Mouse (Mus musculus) heart, embryonic 15.5 days (tissue): Measurements from ENCODE around the gene Tfip11. TPM values are rescaled to one million over a fixed set of nuclear protein-coding genes. Genes with fewer than 3 reads are reported as not detected.

Experiments used
- ATAC-seq: fragments of 200-750 bp; cut with Nextera tagmentation; replicated peaks from 2 replicates; pipeline ENCODE4 v1.8.0; 2017; ENCODE audit warnings: low read depth, moderate TSS enrichment; ENCODE audit not compliant: insufficient number of reproducible peaks, insufficient read depth, low FRiP score
- H3K27ac ChIP-seq: fragments of 300-500 bp; sonication (generic); 2 replicates; pipeline ENCODE4 v1.5.1; 2015; ENCODE audit warnings: mild to moderate bottlenecking, inconsistent platforms
- H3K27me3 ChIP-seq: fragments of 300-500 bp; sonication (generic); 2 replicates; pipeline ENCODE4 v1.6.1; 2015; ENCODE audit warnings: inconsistent platforms
- H3K36me3 ChIP-seq: fragments of 300-500 bp; sonication (generic); 2 replicates; pipeline ENCODE4 v1.6.1; 2015; ENCODE audit warnings: mild to moderate bottlenecking, inconsistent platforms
- H3K4me1 ChIP-seq: fragments of 300-500 bp; sonication (generic); replicated peaks from 2 replicates; pipeline ENCODE4 v1.6.1; 2015; ENCODE audit warnings: inconsistent platforms
- H3K4me2 ChIP-seq: fragments of 300-500 bp; sonication (generic); 2 replicates; pipeline ENCODE4 v1.6.1; 2015; ENCODE audit warnings: inconsistent platforms, mild to moderate bottlenecking, moderate library complexity
- H3K4me3 ChIP-seq: fragments of 300-500 bp; sonication (generic); 2 replicates; pipeline ENCODE4 v1.5.1; 2015; ENCODE audit warnings: mild to moderate bottlenecking, inconsistent platforms
- H3K9ac ChIP-seq: fragments of 300-500 bp; sonication (generic); 2 replicates; pipeline ENCODE4 v1.6.1; 2015; ENCODE audit warnings: mild to moderate bottlenecking, inconsistent platforms
- H3K9me3 ChIP-seq: fragments of 300-500 bp; sonication (generic); replicated peaks from 2 replicates; pipeline ENCODE4 v1.6.1; 2016; ENCODE audit warnings: inconsistent platforms
- WGBS: fragments of 180-500 bp; shearing (Covaris S2); methylation state at CpG from one replicate; pipeline ENCODE4 v1.1.7; 2015; ENCODE audit warnings: mixed read lengths; 5-methylcytosine and 5-hydroxymethylcytosine counted together
- polyA plus RNA-seq: library from polyadenylated mRNA; unstranded; fragments of >200 nt; fragmentation: Nextera tagmentation; extraction: Ambion mirVana; gene quantifications from 2 replicates; pipeline ENCODE4 v1.2.1, GENCODE M21; 2015

Tfip11 gene
- polyA plus RNA-seq, 1 experiment from 2014 or later = 15.2 TPM

GRCm38 (mm10) chr5:112283543-112284202 lies 42.5 kb upstream of the Tfip11 start:
- H3K27ac ChIP-seq = peak overlapping the region; percentile 74
- peak; percentile 45; the same call in 1 of the 2 replicates for ATAC-seq
- H3K9ac ChIP-seq = no peak overlapping the region
- peak overlapping the region; percentile 17; the same call in 1 of the 2 replicates for H3K4me2 ChIP-seq
- peaks cover 87% of the 10 kb centered on the region for H3K4me1 ChIP-seq
- no peaks in the 10 kb centered on the region for H3K27me3 ChIP-seq
- no peak overlapping the region for H3K4me3 ChIP-seq
- H3K36me3 ChIP-seq = no peaks in the 10 kb centered on the region
- no peaks in the 10 kb centered on the region for H3K9me3 ChIP-seq
- WGBS = 50% methylated on average over 10 of the region's 10 CpGs

GRCm38 (mm10) chr5:112284203-112284582 lies 42.0 kb upstream of the Tfip11 start:
- H3K36me3 ChIP-seq = no peaks in the 10 kb centered on the region
- H3K27me3 ChIP-seq = no peaks in the 10 kb centered on the region
- H3K27ac ChIP-seq = peak overlapping the region; percentile 74
- ATAC-seq = no peak
- H3K4me1 ChIP-seq = peaks cover 85% of the 10 kb centered on the region
- no peak overlapping the region for H3K4me2 ChIP-seq
- H3K4me3 ChIP-seq = no peak overlapping the region
- H3K9ac ChIP-seq = no peak overlapping the region
- no peaks in the 10 kb centered on the region for H3K9me3 ChIP-seq
- 54% methylated on average over 7 of the region's 7 CpGs for WGBS

- ATAC-seq = no peak
- peaks cover 82% of the 10 kb centered on the region for H3K4me1 ChIP-seq
- no peak overlapping the region for H3K27ac ChIP-seq
- no peaks in the 10 kb centered on the region for H3K9me3 ChIP-seq
- WGBS = 86% methylated on average over 7 of the region's 7 CpGs
- no peaks in the 10 kb centered on the region for H3K27me3 ChIP-seq
- H3K4me2 ChIP-seq = no peak overlapping the region
- H3K36me3 ChIP-seq = no peaks in the 10 kb centered on the region
- no peak overlapping the region for H3K9ac ChIP-seq
- H3K4me3 ChIP-seq = no peak overlapping the region
Measured at GRCm38 (mm10) chr5:112285548-112286085, 40.5 kb upstream of the Tfip11 start.

DNA sequence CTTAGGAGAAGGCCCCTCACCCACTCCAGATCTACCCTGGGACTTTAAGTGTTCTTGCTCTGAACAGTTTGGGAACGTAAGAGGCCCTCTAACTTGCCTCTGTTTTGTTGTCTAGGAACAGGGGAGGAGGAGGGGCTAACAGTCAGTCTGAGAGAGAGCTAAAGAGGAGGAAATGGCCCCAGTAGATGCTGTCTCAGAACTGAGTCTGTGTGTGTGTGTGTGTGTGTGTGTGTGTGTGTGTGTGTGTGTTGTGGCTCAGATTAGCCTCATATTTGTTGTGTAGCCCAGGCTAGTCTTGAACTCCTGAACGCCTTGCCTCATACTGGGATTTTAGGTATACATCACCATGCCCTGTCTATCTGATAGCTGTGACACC lies 39.6 kb upstream of the Tfip11 start:
- no peak overlapping the region for H3K9ac ChIP-seq
- peaks cover 82% of the 10 kb centered on the region for H3K4me1 ChIP-seq
- H3K9me3 ChIP-seq = no peaks in the 10 kb centered on the region
- no peaks in the 10 kb centered on the region for H3K27me3 ChIP-seq
- no peak overlapping the region for H3K4me2 ChIP-seq
- WGBS = 68% methylated on average over 2 of the region's 2 CpGs
- no peak overlapping the region for H3K4me3 ChIP-seq
- no peaks in the 10 kb centered on the region for H3K36me3 ChIP-seq
- ATAC-seq = no peak
- H3K27ac ChIP-seq = peak overlapping the region; percentile 16; the same call in 1 of the 2 replicates

DNA sequence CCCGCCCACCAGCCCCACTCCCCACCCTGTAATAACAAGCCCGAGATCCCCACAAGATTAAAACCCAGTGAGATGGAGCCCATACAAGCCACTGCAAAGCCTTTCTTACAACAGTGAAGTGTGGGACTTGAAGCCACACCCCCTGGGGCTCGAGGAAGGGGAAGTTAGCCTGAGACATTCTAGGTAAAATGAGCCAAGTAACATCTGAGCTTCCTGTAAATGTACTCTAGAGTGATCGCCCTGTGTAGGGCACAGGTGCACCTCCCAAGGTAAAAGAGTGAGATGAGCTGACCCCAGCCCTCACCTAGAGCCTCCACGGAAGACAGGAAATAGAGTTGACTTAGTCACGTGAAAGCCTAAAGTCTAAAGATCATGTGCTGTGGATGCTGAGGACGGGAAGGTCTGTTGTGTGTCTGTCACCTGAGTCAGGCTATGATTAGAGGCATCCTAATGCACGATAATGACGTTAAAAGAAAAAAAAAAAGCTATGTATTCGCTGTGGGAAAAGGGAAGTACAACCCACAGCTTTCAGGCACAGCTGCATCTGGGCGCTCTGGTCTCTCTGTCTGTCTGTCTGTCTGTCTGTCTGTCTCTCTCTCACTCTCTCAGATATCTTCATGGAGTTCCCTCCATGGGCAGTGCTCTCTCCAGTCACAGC lies 39.0 kb upstream of the Tfip11 start:
- peak overlapping the region; percentile 16; the same call in 1 of the 2 replicates for H3K27ac ChIP-seq
- 59% methylated on average over 11 of the region's 11 CpGs for WGBS
- peaks cover 77% of the 10 kb centered on the region for H3K4me1 ChIP-seq
- no peak overlapping the region for H3K9ac ChIP-seq
- no peak overlapping the region for H3K4me3 ChIP-seq
- no peaks in the 10 kb centered on the region for H3K36me3 ChIP-seq
- H3K4me2 ChIP-seq = no peak overlapping the region
- ATAC-seq = no peak
- no peaks in the 10 kb centered on the region for H3K27me3 ChIP-seq
- no peaks in the 10 kb centered on the region for H3K9me3 ChIP-seq

GRCm38 (mm10) chr5:112287652-112288051 lies 38.5 kb upstream of the Tfip11 start:
- WGBS = 80% methylated on average over 2 of the region's 2 CpGs
- Histone ChIP-seq H3K4me2 (no peak overlapping the region), H3K4me1 (peaks cover 77% of the 10 kb centered on the region), H3K9ac (no peak overlapping the region), H3K4me3 (no peak overlapping the region), H3K27ac (peak overlapping the region; percentile 16; the same call in 1 of the 2 replicates), H3K9me3 (no peaks in the 10 kb centered on the region), H3K27me3 (no peaks in the 10 kb centered on the region), H3K36me3 (no peaks in the 10 kb centered on the region)
- no peak for ATAC-seq

- no peaks in the 10 kb centered on the region for H3K36me3 ChIP-seq
- no peak for ATAC-seq
- no peaks in the 10 kb centered on the region for H3K9me3 ChIP-seq
- peak overlapping the region; percentile 49 for H3K4me2 ChIP-seq
- H3K27me3 ChIP-seq = no peaks in the 10 kb centered on the region
- peaks cover 70% of the 10 kb centered on the region for H3K4me1 ChIP-seq
- H3K9ac ChIP-seq = no peak overlapping the region
- 71% methylated on average over 9 of the region's 9 CpGs for WGBS
- H3K4me3 ChIP-seq = peak overlapping the region; percentile 28
- peak overlapping the region; percentile 16; the same call in 1 of the 2 replicates for H3K27ac ChIP-seq
Measured at GRCm38 (mm10) chr5:112288193-112289141, 37.7 kb upstream of the Tfip11 start.

DNA sequence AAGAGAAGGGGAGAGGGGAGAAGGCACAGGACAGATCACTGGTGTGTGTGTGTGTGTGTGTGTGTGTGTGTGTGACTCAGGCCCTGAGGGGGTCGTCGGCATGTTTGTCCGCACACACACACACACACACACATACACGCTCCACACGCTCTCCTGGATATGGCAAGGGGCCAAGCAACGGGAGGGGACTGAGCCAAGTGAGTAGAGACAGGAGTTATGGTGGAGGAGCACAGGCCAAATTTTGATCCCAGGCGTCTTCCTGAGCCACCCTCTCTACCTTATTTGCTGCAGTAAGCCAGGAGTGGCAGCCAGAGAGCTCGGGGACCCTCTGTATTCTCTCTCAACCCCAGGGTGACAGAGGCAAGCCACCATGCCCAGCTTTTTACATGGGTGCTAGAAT lies 36.9 kb upstream of the Tfip11 start:
- H3K36me3 ChIP-seq = no peaks in the 10 kb centered on the region
- H3K4me2 ChIP-seq = peak overlapping the region; percentile 49; the same call in 1 of the 2 replicates
- WGBS = 20% methylated on average over 8 of the region's 8 CpGs
- H3K9me3 ChIP-seq = no peaks in the 10 kb centered on the region
- H3K27ac ChIP-seq = no peak overlapping the region
- peak overlapping the region; percentile 28; the same call in 1 of the 2 replicates for H3K4me3 ChIP-seq
- H3K27me3 ChIP-seq = no peaks in the 10 kb centered on the region
- H3K9ac ChIP-seq = no peak overlapping the region
- ATAC-seq = no peak
- peaks cover 63% of the 10 kb centered on the region for H3K4me1 ChIP-seq

DNA sequence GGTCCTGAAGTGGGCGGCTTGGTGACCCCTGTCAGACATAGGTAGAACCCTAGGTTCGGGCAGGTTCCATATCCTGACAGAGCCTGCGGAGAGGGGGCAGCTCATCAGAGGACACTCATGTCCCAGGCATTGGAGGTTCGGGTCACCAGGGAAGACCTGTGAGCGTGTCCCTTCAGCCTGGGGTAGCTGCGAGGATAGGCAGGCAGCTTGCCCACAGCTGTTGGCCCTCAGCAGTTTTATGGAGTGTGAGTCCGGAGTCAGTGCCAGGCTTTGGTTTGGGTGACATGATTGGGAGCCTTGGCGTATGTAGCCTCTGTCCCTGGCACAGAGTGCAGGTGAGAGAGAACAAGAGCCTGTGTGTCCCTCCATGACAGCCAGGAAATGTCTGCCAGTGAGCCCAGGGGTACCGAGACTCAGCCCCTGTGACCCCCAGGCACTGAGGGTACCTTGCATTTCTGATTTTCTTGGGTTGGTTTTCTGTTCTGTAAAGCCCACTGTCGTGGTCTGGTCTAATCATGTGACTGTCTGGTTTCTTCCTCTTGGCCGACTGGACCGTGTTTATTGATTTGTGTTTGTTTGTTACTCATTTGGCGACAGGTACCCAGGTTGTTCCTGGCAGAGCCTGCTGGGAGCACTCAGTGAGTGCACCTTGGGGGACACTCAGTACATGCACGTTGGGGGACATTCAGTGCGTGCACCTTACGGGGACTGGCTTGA lies 36.2 kb upstream of the Tfip11 start:
- H3K4me1 ChIP-seq = peaks cover 63% of the 10 kb centered on the region
- H3K4me2 ChIP-seq = peak overlapping the region; percentile 49
- H3K4me3 ChIP-seq = peak overlapping the region; percentile 28; the same call in 1 of the 2 replicates
- 80% methylated on average over 16 of the region's 16 CpGs for WGBS
- ATAC-seq = no peak
- no peak overlapping the region for H3K27ac ChIP-seq
- H3K36me3 ChIP-seq = no peaks in the 10 kb centered on the region
- H3K9me3 ChIP-seq = no peaks in the 10 kb centered on the region
- H3K27me3 ChIP-seq = no peaks in the 10 kb centered on the region
- H3K9ac ChIP-seq = peak overlapping the region; percentile 3; the same call in 1 of the 2 replicates

DNA sequence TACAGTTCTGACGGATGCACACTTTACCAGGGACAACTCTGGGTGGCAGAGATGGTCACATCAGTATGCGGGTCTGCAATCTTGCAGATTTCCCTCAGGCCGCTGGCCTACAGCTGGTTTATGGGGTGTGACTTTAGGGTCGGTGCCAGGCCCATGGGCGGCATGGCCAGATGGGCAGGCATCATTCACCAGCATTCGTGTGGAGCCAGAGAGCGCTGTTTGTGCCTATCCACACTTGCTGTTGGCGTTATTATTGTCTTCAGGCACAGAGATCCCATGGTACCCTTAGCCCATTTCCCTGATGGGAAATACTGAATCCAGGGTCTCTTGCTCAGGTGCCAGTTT lies 35.6 kb upstream of the Tfip11 start:
- WGBS = 92% methylated on average over 8 of the region's 8 CpGs
- peak overlapping the region; percentile 28; the same call in 1 of the 2 replicates for H3K4me3 ChIP-seq
- ATAC-seq = no peak
- H3K36me3 ChIP-seq = no peaks in the 10 kb centered on the region
- H3K27me3 ChIP-seq = no peaks in the 10 kb centered on the region
- H3K27ac ChIP-seq = no peak overlapping the region
- H3K4me2 ChIP-seq = peak overlapping the region; percentile 49
- no peaks in the 10 kb centered on the region for H3K9me3 ChIP-seq
- peaks cover 64% of the 10 kb centered on the region for H3K4me1 ChIP-seq
- H3K9ac ChIP-seq = no peak overlapping the region
